ENCODE assay signal across 11 mouse cellular contexts in the genomic region with DNA sequence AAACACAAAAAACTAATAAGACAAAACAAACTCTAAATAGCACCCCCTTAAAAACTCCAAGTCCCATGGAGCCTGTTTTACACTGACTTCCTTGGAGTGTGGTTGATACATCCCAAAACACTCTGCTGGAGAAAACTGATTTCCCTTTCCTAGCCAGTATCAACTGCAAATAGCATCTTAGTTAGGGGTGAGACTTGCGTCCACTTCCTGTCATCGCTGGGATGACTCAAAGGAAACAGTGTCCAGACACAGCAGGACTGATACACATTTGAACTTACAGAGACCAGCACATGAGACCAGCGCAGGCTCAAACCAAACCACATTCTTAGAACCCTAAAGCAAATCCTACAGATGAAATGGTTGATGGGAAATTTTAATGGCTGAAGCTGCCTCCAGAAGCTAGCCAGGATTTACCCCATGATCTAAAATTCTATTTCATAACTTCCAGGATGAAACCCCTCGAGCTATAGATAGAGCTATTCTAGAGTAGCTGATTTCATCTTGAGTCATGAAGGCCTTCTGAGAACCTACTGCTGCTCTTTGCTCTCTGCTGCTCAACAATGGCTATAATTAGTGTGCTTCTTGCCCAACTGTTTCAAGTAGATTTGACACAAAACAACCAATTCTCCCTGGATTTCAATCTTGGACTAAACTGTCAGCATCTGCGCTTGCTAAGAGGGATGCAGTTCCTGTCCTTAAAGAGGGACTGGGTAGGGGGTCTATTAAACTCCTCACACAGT.
DNase-seq lines count a peak whose midpoint lies in the region; ATAC-seq and TF ChIP-seq lines count a peak whose summit lies in the region.
"Had no signal": no experiment of that assay in that cellular context is flagged by ENCODE, and none has a peak within 500 bp of the region (broad histone marks: within the 10 kb centered on the region; RNA-seq: fewer than 3 reads in every experiment).

No protein-coding gene starts in this region.

- no peak overlapping the region for H3K4me3 ChIP-seq in layer of hippocampus, adult 2 months
- no peak overlapping the region for H3K4me3 ChIP-seq in heart, embryonic 12.5 days
- no peak overlapping the region for H3K4me3 ChIP-seq in stomach, postnatal 0 days (ENCODE audit: low read depth, low read length)
- H3K4me3 ChIP-seq: forebrain, embryonic 10.5 days; intestine, embryonic 15.5 days had no signal

- no peak overlapping the region for H3K9ac ChIP-seq in heart, embryonic 12.5 days
- H3K9ac ChIP-seq in stomach, postnatal 0 days (ENCODE audit: low read length), result no peak overlapping the region
- H3K9ac ChIP-seq: intestine, embryonic 15.5 days had no signal

- no peak for ATAC-seq in heart, embryonic 12.5 days (ENCODE audit: insufficient number of reproducible peaks, low FRiP score)
- 0 out of 2 replicates have a peak, but pooled peaks have one; percentile 15 for ATAC-seq in megakaryocyte progenitor cell, adult 5-6 weeks (replicated peaks; ENCODE audit: poor library complexity)
- no peak for ATAC-seq in stomach, postnatal 0 days (ENCODE audit: low FRiP score, low TSS enrichment)

- 36% methylated on average over 5 of the region's 5 CpGs for WGBS in heart, embryonic 12.5 days
- 79% methylated on average over 5 of the region's 5 CpGs for WGBS in stomach, postnatal 0 days

- no peaks in the 10 kb centered on the region for H3K27me3 ChIP-seq in heart, embryonic 12.5 days (replicated peaks)
- no peaks in the 10 kb centered on the region for H3K27me3 ChIP-seq in stomach, postnatal 0 days (ENCODE audit: control insufficient read depth, insufficient read depth, low read length)
- H3K27me3 ChIP-seq: intestine, embryonic 15.5 days had no signal

- TF ChIP-seq CTCF in layer of hippocampus, adult 2 months (conservative IDR thresholded peaks at IDR 0.05), result no peak
- no peak for TF ChIP-seq CTCF in stomach, postnatal 0 days (IDR thresholded peaks at IDR 0.05; ENCODE audit: low read depth)

- TF ChIP-seq EP300 in stomach, postnatal 0 days (optimal IDR thresholded peaks at IDR 0.05), result no peak

- peak overlapping the region; percentile 21 for H3K27ac ChIP-seq in layer of hippocampus, adult 2 months
- peak overlapping the region; percentile 70 for H3K27ac ChIP-seq in heart, embryonic 12.5 days (ENCODE audit: poor library complexity, severe bottlenecking)
- no peak overlapping the region for H3K27ac ChIP-seq in stomach, postnatal 0 days (replicated peaks)
- H3K27ac ChIP-seq: forebrain, embryonic 10.5 days; intestine, embryonic 15.5 days had no signal

- H3K36me3 ChIP-seq in heart, embryonic 12.5 days, result no peaks in the 10 kb centered on the region
- H3K36me3 ChIP-seq in stomach, postnatal 0 days (ENCODE audit: control insufficient read depth, insufficient read depth, low read length), result no peaks in the 10 kb centered on the region
- H3K36me3 ChIP-seq: forebrain, embryonic 10.5 days; intestine, embryonic 15.5 days had no signal

- no peak overlapping the region for H3K4me2 ChIP-seq in heart, embryonic 12.5 days
- no peak overlapping the region for H3K4me2 ChIP-seq in stomach, postnatal 0 days (replicated peaks; ENCODE audit: low read depth)
- H3K4me2 ChIP-seq: intestine, embryonic 15.5 days had no signal

- no peak for DNase-seq in layer of hippocampus, adult 2 months (ENCODE audit: low spot score in 2 of 2)
- DNase-seq in layer of hippocampus, adult 8-10 months (ENCODE audit: low spot score in 2 of 2), result no peak
- DNase-seq in Muller cell, postnatal 12 days (ENCODE audit: inconsistent ontology term), result peak; percentile 56
- no peak for DNase-seq in stomach, postnatal 0 days (ENCODE audit: low spot score)
- no peak for DNase-seq in spleen, postnatal 36 days (ENCODE audit: low spot score in 2 of 2)
- DNase-seq: gastrocnemius, postnatal 25 days; thymus, adult 18-20 months had no signal

- no peaks in the 10 kb centered on the region for H3K9me3 ChIP-seq in heart, embryonic 12.5 days (replicated peaks)
- H3K9me3 ChIP-seq in stomach, postnatal 0 days (ENCODE audit: control insufficient read depth, low read length), result no peaks in the 10 kb centered on the region
- H3K9me3 ChIP-seq: intestine, embryonic 15.5 days had no signal

- H3K4me1 ChIP-seq in heart, embryonic 12.5 days (replicated peaks), result peaks cover 39% of the 10 kb centered on the region
- H3K4me1 ChIP-seq in stomach, postnatal 0 days (replicated peaks; ENCODE audit: control insufficient read depth, insufficient read depth), result no peaks in the 10 kb centered on the region
- H3K4me1 ChIP-seq: forebrain, embryonic 10.5 days had no signal
